In the genomic region with DNA sequence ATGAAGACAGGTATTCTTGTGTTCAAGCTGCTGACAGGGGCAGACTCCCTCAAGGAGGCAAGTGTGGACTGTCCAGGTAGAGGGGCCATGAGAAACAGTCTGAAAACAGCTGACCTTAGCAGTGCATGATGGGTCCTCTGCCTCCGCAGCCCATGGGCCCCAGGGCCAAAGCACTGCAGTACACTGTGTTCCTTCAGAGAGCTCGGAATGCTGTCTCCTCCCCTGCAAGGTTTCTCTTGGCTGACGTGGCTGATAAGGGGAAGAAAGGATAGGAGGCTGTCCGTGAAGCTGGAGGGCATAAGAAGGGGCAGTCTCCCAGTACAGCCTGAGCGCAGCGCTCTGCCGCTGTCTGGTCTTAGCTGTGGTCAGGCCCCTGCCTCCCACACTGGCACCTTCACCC, we compare ENCODE assay signal across 8 mouse cellular contexts. TPM values are rescaled to one million over a fixed set of nuclear protein-coding genes. Genes with fewer than 3 reads are reported as not detected.
DNase-seq lines count a peak whose midpoint lies in the region; ATAC-seq lines count a peak whose summit lies in the region.

No protein-coding gene starts in this region.

- H3K27ac ChIP-seq in embryonic facial prominence, embryonic 11.5 days (replicated peaks; ENCODE audit: low read depth, low read length), result no peak overlapping the region
- peak overlapping the region; percentile 64 for H3K27ac ChIP-seq in limb, embryonic 10.5 days
- peak overlapping the region; percentile 78 for H3K27ac ChIP-seq in neural tube, embryonic 14.5 days (ENCODE audit: low read depth, low read length)

- ATAC-seq in embryonic facial prominence, embryonic 11.5 days (replicated peaks; ENCODE audit: insufficient number of reproducible peaks, low FRiP score, low TSS enrichment, low read depth), result 0 out of 2 replicates have a peak, but pooled peaks have one; percentile 41
- peak; percentile 7; the same call in 1 of the 2 replicates for ATAC-seq in neural tube, embryonic 14.5 days (ENCODE audit: low read depth)

- H3K4me2 ChIP-seq in embryonic facial prominence, embryonic 11.5 days (ENCODE audit: low read depth, low read length), result no peak overlapping the region
- H3K4me2 ChIP-seq in neural tube, embryonic 14.5 days (ENCODE audit: low read depth, low read length), result no peak overlapping the region

- H3K27me3 ChIP-seq in embryonic facial prominence, embryonic 11.5 days (ENCODE audit: control insufficient read depth, insufficient read depth, low read length), result no peaks in the 10 kb centered on the region
- H3K27me3 ChIP-seq in limb, embryonic 10.5 days (ENCODE audit: low read depth, poor library complexity, severe bottlenecking), result no peaks in the 10 kb centered on the region
- no peaks in the 10 kb centered on the region for H3K27me3 ChIP-seq in neural tube, embryonic 14.5 days (ENCODE audit: control insufficient read depth, insufficient read depth, low read length)

- H3K4me3 ChIP-seq in embryonic facial prominence, embryonic 11.5 days (ENCODE audit: low read depth, low read length), result no peak overlapping the region
- H3K4me3 ChIP-seq in limb, embryonic 10.5 days, result no peak overlapping the region
- H3K4me3 ChIP-seq in neural tube, embryonic 14.5 days (ENCODE audit: low read depth, low read length), result no peak overlapping the region

- WGBS in embryonic facial prominence, embryonic 11.5 days, result 39% methylated on average over 7 of the region's 7 CpGs
- 49% methylated on average over 7 of the region's 7 CpGs for WGBS in limb, embryonic 10.5 days
- WGBS in neural tube, embryonic 14.5 days, result 61% methylated on average over 7 of the region's 7 CpGs

- no peaks in the 10 kb centered on the region for H3K9me3 ChIP-seq in embryonic facial prominence, embryonic 11.5 days (replicated peaks; ENCODE audit: control insufficient read depth, low read length)
- no peaks in the 10 kb centered on the region for H3K9me3 ChIP-seq in limb, embryonic 10.5 days (replicated peaks)
- no peaks in the 10 kb centered on the region for H3K9me3 ChIP-seq in neural tube, embryonic 14.5 days (ENCODE audit: control insufficient read depth, low read length)

- peaks cover 10% of the 10 kb centered on the region; the same call in 1 of the 2 replicates for H3K4me1 ChIP-seq in embryonic facial prominence, embryonic 11.5 days (ENCODE audit: control insufficient read depth, insufficient read depth, low read length)
- H3K4me1 ChIP-seq in limb, embryonic 10.5 days, result peaks cover 79% of the 10 kb centered on the region
- H3K4me1 ChIP-seq in neural tube, embryonic 14.5 days (ENCODE audit: control insufficient read depth, insufficient read depth, low read length), result peaks cover 44% of the 10 kb centered on the region

- no peak overlapping the region; the same call in 1 of the 2 replicates for H3K9ac ChIP-seq in embryonic facial prominence, embryonic 11.5 days (replicated peaks; ENCODE audit: low read length)
- no peak overlapping the region for H3K9ac ChIP-seq in neural tube, embryonic 14.5 days (replicated peaks; ENCODE audit: low read depth, low read length)

- H3K36me3 ChIP-seq in embryonic facial prominence, embryonic 11.5 days (replicated peaks; ENCODE audit: control insufficient read depth, insufficient read depth, low read depth, low read length), result no peaks in the 10 kb centered on the region
- H3K36me3 ChIP-seq in limb, embryonic 10.5 days, result no peaks in the 10 kb centered on the region
- peaks cover 3% of the 10 kb centered on the region; the same call in 1 of the 2 replicates for H3K36me3 ChIP-seq in neural tube, embryonic 14.5 days (ENCODE audit: control insufficient read depth, insufficient read depth, low read length)

- peak; percentile 89 to 91 for DNase-seq in adrenal gland, adult (ENCODE audit: inconsistent age in 2 of 2, low spot score in 1 of 2)
- no peak for DNase-seq in embryonic facial prominence, embryonic 11.5 days (ENCODE audit: low spot score)
- peak; percentile 33 for DNase-seq in heart, postnatal 4 days
- DNase-seq in limb, embryonic 10.5 days (ENCODE audit: low spot score), result no peak
- DNase-seq in layer of hippocampus, adult 11-12 months (ENCODE audit: low spot score), result no peak
- no peak for DNase-seq in cerebellum, postnatal 4 days (ENCODE audit: low spot score in 2 of 2)
- DNase-seq in frontal cortex, adult 2 months (ENCODE audit: extremely low spot score in 1 of 2, low spot score in 1 of 2), result no peak

RNA-seq across cellular contexts. Expression of gene Traf3ip2, which starts 54.9 kb away (rescaled TPM):
- 12.5 and 15.9 TPM in 2 replicates for polyA plus RNA-seq in embryonic facial prominence, embryonic 11.5 days (2014; fragmentation: Nextera tagmentation; extraction: Ambion mirVana)
- total RNA-seq in heart, postnatal 4 days (2021), result 1 to 10 TPM; 7.1 to 7.3 TPM
- 7.2 and 8.7 TPM in 2 replicates for polyA plus RNA-seq in limb, embryonic 10.5 days (2016; fragmentation: Nextera tagmentation; extraction: Ambion mirVana)
- polyA plus RNA-seq in neural tube, embryonic 14.5 days (2014; fragmentation: Nextera tagmentation; extraction: Ambion mirVana), result 5.7 and 6.1 TPM in 2 replicates
- 1.7 and 2.8 TPM in 2 replicates for polyA plus RNA-seq in frontal cortex, adult 2 months (2012; rRNA removed)

Comparison
In these comparisons a context has a peak if more than half of its experiments do, and no peak if none do; other contexts are left out.
1. DNase-seq: peak in adrenal gland, adult (2 of 2) and heart, postnatal 4 days (single experiment); none in embryonic facial prominence, embryonic 11.5 days (single experiment), limb, embryonic 10.5 days (single experiment), layer of hippocampus, adult 11-12 months (single experiment), cerebellum, postnatal 4 days (0 of 2) and frontal cortex, adult 2 months (0 of 2).